Mouse (Mus musculus) embryo, embryonic 11.5 days (tissue): ENCODE results near the gene Psma6.

ENCODE experiments used
- DNase-seq: peaks from one replicate; pipeline ENCODE4 v3.0.0-alpha.2; 2012; ENCODE audit warnings: low read depth, low spot score

Gene Psma6

DNA sequence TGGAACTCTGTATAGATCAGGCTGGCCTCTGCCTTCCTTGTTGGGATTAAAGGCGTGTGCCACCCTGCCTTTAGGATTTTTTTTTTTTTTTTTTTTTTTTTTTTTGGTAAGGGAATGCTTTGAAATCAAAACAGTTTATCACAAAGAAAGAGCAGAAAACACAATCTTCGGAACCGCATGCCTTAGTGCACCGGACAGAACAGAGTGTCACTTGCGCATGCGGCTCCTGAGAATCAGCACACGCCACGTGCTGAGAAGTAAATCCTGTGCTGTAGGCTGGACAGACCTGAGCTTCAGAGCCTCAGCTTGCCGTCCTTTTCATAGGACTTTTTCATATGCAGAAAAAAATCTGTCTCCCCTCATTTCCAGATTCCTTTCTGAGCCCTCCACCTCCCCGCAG lies 54.0 kb downstream of the Psma6 start:
- no peak for DNase-seq

DNA sequence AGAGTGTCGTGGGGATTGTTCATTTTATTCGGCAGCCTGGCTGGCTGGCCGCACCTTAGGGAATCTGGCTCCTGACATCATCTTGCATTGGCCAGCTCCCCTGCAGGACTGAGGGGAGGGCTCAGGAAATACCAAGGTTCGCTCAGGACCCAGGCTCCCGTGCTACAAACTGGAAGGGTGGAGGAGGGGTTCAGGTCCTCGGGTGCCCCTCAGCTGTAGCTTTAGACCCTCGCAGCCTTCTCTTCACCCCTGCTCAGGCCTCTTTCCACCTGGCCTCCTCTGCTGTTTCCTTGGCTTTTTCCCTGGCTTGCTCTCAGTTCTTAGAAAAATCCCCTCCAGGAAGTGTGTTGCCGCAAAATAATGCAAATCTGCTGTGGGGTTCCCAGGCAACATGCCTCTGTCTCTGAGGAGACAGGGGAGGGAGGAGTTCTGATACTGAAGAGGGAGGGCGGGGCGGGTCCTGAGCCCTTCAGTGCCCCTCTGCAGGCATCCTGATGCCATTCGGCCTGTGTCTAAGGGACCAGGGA lies 54.7 kb downstream of the Psma6 start:
- DNase-seq: no peak

DNA sequence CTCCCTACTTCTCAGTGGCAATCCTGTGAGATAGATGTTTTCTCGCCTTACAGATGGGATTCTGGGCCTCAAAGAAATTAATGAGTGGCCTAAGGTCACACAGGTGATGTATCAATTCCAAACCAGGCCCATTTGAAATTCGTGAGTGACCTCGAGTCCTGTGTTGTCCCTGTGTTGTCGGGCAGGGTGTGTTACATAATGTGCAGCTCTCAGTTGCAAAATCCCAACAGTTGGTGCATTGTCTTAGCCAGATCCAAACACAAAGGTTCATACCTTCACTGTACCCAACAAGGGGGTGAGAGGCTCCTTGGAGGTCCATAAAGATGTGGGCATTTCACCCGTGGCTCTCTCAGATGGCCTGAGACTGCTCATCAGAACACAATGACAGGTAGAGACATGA lies 56.4 kb downstream of the Psma6 start:
- no peak for DNase-seq

DNA sequence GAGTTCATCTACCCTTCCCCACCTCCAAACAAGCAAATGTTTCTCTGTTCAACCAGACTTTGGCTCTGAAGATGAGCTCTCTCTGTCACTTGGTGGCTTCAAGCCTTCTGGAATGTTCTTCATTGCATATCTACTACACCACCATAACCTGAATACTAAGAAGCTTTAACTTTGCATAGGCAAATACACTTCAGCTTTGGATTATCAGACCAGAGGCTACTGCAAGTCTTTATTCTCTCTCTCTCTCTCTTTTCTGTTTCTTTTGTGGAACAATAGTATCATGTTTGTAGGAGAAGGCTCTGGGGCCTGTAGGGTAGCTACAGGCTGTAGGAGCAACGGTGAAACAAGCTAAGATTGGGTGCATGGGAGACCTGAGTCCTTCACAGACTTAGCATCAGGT lies 58.2 kb downstream of the Psma6 start:
- no peak for DNase-seq

DNA sequence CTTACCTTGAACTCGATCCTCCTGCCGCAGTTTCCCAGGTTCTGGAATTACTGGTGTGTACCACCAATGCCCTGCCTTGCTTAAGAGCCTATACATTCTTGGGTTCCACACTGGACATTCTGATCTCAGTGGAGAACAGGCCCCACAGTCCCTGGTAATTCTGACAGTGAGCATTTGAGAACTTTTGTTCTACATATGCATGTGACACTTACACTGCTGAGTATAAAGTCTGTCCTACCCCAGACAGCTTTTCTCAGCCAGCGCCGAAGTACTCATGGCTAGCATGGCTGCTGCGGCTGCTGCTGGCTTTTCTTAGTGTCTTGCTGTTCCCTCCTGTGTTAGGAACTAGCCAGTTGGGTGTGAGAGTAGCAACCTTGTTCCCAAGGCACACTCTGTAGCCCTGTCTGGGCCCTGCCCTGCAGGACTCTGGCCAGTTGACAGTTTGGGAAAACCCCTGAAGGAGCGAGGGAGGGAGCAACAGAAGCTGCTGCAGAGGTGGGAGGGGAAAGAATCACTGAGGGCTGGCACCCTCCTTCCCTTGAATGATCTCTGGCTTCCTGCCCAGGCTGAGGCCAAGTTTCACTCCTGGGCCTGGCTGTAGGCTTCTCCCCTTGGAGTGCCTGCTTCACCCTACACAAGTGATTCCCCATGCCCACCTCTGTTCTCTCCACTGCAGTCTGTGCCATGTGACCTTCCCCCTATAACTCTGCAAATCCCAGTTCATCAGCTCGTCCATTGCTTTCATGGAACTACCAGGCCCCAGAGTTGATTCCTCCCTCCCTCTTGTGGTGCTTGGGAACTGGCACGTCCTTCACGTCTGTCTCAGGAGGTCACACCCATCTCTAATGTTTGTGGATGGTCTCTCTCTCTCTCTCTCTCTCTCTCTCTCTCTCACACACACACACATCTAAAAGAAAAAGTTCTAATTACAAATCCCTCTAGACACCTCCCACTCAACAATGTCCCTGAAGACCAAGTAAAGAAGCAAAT lies 59.1 kb downstream of the Psma6 start:
- no peak for DNase-seq

DNA sequence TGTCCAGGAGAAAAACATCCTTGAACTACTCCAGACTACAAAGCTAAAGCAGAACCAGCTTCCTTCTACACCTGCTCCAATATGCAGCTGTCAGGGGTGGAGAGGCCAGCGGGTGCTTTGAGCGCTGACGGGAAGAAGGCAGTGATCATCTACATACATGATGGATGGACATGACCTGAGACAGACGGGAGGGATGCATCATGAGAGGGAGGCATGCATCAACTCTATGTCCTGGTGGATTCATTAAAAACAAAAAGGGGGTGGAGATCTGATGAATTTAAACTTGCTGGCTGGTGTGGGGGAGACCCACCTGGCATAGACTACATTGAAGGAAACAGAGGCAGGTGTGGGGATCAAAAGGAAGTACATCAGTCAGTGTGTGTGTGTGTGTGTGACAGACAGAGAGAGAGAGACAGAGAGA lies 60.0 kb downstream of the Psma6 start:
- DNase-seq: no peak

DNA sequence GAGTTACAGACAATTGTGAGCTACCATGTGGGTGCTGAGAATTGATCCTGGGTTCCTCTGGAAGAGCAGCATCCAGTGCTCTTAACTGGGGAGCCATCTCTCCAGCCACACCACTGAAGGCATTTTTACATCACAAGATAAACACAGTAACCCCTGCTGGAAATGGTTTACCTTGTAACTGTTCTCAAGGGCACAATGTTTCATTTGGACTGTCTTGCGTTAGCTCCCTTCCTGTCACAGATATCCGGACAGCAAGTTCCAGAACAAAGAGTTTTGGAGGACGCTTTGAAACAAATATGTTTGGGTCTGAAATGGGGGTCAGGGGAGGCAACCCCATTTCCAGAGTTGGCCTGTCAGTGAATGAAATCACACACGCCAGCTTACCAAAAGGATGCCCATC lies 61.6 kb downstream of the Psma6 start:
- DNase-seq: no peak

DNA sequence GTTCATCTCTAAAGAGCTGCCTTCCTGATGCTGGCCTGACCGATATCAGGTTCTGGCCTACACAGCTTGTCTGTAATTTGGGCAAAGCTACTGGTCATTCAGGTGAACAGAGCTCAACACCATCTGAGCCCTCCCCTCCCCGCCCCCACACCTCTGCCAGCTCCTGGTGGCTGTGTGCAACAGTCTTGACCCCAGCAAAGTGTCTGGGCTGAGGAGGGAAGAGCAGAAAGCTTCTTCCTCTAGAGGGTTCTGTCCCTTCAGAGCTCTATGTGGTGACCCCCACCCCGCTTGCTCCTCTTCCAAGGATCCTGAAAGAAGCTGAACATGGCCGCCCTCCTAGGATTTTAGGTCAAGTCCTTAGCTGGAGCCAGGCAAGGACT lies 62.3 kb downstream of the Psma6 start:
- no peak for DNase-seq

DNA sequence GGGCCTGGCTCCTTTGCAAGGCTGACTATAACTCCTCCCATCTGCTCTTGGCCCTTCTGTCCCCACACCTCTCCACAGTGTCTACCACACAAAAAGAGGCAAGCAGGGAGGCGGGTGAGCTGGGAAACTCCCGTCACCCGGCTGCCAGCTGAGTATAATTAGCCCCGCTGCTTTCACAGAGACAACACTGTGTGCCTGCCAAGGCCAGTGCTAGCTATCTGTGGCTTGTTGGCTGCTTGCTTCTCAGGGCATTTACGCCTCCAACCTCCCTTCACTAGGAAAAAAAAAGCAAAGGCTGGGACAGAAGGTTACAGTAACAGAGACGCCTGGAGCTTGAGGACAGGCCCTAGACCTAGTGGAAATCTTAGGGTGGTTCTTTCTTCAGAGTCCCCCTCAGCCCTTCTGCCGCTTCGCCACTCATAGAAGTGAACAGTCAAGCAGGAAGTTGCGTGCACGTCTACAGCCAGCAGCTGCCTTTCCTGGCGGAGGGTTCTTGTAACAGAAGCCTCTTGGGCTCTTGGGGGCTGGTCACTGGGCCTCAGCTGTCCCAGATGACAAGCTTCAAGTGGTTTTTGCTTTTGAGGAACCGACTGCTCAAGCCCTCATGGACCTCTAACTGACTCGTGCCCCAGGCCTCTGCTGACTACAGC lies 62.8 kb downstream of the Psma6 start:
- no peak for DNase-seq

DNA sequence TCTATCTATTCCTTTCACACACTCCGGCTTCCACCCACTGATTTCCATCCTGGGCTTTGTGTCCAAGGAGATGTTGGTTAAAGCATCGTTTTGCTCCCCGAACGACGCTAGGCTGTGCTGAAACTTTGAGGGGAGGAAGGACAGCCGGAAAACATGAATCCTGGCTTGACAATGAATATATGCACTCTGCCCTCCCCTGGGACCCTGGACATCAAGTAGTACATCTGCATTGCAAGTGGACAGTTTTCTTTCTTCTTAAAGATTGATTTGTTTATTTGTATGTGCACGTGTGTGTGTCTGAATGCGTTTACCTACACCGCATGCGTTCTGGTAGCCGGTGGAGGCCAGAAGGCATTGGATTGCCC lies 63.4 kb downstream of the Psma6 start:
- no peak for DNase-seq

DNA sequence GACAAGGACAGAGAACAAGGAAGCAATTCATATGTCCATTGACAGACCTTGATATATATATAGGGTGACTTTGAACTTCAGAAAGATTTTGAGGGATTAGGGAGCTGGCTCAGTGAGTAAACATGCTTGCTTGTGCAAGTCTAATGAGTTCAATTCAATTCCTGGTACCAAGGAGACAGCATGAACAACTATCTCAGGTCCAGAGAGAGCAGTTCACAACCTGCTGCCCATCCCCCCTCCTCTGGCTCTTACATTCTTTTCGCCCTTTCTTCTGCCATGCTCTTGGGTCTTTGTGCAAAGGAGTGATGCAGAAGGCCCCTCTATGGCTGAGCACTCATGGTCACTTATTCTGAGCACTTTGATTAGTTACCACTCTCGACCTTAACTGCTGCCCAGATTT lies 64.4 kb downstream of the Psma6 start:
- DNase-seq: no peak

DNA sequence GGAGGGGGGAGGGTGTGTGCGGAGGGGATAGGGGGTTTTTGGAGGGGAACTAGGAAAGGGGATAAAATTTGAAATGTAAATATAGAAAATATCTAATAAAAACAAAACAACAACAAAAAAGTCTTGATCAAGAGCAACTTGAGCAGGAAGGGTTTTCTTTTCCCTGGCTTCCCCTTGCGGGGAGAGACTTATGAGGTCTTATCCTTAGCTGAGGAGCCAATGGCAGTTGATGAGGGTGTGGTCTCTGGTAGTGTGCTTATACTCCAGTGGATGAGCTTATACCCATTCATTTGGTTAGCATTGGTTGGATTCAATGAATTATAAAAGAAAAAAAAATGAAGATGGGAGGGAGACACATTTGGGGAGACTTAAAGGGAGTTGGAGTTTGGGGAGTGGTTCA lies 65.0 kb downstream of the Psma6 start:
- DNase-seq: no peak

DNA sequence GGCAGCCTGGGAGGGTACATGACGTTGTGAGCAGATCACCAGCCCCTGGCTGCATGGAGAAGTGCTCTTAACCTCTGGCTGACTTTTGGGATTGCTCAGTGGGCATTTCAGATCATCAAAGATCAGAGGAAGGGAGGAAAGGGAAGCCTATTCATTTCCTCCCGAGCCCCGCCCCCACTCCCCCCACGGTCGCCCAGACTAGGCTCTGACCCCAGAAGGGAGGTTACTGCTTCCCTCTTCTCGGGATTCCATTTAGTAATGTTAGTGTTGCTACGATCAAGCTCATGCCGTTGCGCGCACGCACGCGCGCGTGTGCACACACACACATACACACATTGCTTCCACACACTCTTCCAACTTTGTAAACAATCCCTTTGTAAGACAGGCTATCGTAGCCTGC lies 66.4 kb downstream of the Psma6 start:
- DNase-seq: no peak

DNA sequence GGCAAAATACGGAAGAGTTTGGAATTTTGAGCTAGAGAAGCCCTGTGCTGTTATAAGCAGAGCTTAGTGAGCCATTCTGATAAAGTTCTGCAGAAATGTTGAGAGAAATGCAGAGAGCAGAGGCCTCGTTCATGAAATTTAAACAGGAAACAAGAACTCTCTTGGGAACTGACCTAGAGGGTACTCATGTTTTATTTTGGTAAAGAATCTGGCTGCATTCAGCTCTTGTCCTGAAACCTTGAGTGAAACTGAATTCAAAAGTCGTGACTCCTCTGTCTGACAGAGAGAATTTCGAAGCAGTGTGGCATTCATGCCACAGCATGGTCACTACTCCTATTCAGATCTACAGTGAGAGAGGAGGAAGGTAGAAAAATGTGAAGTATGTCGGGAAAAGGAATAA lies 68.8 kb downstream of the Psma6 start:
- DNase-seq: no peak

DNA sequence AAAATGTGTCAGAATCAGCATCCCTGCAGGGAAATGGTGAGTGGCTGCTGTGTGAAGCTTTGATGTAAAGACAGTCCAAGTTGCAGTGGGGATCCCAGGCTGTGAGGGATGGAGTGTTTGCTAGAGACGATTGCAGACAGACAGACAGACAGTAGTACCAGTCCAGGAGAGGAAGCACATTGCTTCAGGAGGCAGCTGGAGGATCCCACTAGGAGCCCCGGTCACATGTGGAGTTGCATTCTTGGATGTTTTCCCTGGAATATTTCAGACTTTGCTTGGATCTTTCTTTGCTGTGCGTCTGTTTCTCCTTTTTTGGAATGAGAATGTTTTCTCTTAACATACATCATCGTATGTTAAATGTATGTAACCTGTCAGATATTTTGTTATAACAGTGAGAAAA lies 69.9 kb downstream of the Psma6 start:
- DNase-seq: no peak

DNA sequence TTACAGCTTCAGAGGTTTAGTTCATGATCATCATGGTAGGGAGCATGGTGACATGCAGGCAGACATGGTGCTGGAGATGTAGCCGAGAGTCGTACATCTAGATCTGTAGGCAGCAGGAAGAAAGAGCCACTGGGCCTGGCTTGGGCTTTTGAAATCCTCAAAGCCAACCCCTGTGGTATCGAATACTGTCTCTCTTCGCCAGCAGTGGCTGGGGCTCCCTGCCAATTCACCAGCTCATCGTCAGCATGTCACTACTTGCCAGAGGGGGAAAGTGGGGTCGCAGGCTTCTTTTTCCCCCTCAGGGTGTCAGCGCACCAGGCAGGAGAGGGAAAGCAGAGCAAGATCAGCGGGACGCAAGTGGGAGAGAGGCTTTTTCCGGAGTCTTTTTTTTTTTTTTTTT lies 71.2 kb downstream of the Psma6 start:
- DNase-seq: no peak

DNA sequence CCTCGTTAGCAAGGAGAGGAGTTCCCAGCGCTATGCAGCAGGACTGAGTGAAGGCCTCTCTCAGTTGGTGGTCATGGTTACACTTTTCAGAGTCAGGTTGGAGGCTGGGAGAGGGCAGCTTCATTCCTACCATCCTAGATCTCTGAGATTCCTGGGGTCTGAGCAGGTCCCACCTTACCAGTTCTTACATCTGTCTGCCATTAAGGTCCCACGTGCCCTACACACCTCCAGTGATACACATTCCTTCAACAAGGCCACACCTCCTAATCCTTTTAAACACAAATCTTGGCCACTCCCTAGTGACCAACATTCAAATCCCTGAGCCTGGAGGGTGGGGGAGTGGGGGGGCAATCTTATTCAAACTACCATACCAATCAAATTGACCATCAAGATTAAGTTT lies 72.1 kb downstream of the Psma6 start:
- DNase-seq: no peak

DNA sequence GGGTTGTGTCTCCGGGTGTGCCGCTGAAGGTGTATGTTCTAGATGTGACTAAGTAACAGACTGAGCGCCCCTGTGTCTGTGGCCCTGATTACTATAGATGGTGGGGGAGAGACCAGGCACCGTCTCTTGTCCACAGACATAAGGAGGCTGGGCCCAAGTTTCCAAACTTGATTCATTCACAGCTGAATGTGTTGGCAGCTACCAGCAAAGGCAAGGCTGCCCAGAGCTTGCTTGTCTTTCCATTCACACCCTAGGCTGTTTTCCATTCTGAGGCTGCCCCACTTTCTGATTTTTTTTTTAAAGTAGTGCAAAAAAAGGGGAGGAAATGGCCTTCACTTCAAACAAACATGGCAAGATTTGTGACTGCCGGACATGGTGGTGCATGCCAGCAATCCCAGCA lies 72.9 kb downstream of the Psma6 start:
- no peak for DNase-seq

DNA sequence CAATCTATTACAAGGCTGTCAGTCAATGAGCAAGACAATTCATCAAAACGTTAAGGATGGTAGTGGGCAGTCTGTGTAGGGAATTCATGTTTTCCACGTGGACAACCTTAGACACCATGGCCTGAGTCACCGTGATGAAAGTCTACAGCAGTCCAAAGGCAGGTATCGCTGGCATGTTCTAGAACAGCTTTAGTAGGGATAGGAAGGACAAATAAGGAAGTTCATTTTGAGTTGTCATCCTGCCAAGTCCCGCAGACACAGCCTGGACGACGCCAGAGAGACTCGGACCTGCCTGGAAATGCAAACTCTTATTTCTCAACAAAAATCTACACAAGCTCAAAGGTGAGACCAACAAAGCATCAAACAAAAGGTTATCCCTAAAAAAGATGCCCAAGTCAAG lies 75.7 kb downstream of the Psma6 start:
- no peak for DNase-seq

DNA sequence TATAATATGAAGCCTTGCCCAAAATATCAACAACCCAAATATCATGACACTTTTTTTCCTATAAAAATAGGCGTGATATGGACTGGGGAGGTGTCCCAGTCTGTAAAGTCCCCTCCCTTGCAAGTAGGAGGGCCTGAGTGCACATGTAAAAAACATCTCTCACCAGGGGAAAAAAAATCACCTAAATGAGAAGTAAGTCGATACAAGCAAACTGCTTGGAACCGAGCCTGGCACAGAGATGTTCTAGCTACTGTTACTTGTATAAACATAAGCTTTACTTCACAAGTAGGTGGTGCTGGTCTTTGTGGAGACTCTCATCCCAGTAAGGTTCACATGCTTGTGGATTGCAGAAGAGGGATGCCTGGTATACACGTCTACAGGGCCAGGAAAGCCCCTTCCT lies 76.9 kb downstream of the Psma6 start:
- DNase-seq: no peak

DNA sequence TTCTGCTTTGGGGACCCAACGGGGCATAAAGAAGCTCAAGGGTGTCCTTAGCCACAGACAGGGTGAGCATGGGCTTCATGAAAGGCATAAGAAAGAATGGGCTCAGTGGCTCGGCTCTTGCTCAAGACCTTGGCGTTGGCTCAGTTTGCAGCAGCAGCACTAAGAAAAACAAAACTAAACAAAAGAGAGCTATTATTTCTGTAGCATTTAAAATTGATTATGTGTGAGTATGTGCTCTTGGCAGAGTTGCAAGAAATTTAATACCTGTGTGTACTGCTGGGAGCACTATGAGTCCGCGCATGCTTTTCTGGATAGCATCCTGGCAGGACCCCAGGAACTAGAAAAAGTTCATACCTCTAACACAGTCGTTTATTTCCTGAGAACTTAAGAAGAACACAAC lies 77.7 kb downstream of the Psma6 start:
- DNase-seq: no peak

DNA sequence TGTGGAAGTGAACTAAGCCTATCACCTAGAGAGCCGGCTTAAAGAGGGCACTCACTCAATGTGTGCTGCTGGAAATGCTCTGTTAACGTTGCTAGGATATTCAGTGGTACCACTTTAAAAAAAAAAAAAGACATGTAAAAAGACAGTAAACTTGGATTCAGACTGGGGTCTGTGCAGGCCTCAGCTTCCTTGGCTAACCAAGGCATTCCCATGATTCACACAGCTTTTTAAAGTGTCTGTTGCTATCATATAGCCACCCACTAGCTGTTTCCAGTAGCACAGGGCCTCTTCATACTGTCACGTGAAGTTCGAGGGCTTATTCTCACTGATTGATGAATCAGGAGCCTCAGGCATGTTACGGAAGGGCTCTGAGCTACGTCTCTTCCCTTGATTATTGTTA lies 78.4 kb downstream of the Psma6 start:
- DNase-seq: no peak

DNA sequence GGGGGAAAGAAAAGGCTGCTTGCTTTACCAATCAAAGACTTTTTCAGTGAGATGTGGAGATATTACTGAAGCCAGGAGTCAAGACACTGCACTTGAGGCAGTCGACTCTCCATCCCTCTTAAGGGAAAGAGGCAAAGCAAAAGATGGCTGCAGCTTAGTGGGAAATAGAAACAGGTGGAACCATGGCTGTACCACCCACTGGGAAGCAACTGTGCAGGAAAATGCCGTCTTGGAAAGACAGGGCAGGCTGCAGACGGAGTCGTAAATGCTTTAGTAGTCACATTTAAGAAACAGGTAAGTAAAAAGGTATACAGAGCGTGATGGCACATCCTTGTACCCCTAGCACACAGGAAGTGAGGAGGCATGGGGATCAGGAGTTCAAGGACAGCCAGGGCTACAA lies 79.1 kb downstream of the Psma6 start:
- no peak for DNase-seq
